Mouse (Mus musculus) thymus, postnatal 0 days (tissue): ENCODE data around the gene Padi3. TPM values are rescaled to one million over a fixed set of nuclear protein-coding genes. Genes with fewer than 3 reads are reported as not detected.

Experiments
- DNase-seq: peaks from one replicate; pipeline ENCODE4 v3.0.0-alpha.2; 2015; ENCODE audit warnings: low spot score
- polyA plus RNA-seq: library from polyadenylated mRNA; unstranded; fragments of >200 nt; fragmentation: Nextera tagmentation; extraction: Ambion mirVana; gene quantifications from 2 replicates; pipeline ENCODE4 v1.2.1, GENCODE M21; 2015

Gene Padi3
- polyA plus RNA-seq, result 1.2 and 1.5 TPM in 2 replicates

DNA sequence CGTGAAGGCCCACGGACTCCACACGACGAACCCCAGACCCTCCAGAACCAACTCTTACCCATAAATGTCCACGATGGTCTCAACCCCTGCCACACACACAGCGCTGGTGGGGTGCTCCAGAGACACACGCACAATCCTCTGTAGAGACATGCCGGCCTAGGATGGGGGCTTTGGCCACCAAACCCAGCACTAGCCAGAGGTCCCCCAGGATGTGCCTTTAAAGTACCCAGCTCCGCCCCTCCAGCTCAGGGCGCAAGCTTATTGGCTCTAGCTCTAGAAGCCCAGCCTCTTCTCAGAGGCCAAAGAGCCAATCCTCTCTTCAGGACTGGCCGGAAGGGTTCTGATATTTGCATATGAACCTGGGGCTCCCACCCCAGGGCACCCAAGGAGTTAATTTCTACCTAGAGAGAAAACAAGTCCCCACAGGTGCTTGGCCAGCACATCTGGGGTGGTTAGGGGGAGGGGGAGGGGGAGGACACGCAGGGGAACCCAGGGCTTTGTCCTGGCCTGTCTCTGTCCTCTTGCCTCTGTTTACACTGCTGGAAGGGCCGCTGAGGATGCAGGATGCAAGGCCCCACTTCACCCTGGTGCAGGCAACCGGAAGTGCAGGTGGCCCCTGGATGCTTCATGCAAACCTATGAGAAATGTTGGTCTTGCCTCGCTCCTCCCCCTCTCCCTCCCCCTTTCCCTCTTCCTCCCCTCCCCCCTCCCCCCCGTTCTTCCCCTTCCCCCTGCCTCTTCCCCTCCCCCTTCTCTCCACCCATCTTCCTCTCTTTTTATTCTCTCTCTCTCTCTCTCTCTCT is at the start of gene Padi3:
Gene Padi3 (minus strand): TSS at position 191 of the 803 bp plus-strand sequence.
- peak; percentile 76 for DNase-seq

DNA sequence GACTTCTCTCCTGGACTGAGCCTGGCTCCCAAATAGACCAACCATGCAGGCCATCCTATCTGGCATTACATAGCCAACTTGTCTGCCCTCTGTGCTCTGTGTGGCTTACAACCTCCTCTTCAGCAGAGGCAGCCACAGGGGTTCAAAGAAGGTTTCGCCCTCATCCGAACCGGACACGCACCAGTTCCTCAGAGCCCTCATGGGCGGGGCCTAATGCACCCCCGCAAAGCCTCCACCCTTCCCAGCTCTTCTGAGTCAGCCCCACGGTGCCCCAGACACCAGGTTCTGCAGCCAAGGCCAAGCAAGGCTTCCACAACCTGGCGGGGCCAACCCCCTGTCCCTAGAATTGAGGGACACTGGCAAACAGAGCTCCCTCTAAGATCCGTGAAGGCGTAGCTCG is 48.8 kb upstream of the Padi3 start:
- DNase-seq, result no peak

DNA sequence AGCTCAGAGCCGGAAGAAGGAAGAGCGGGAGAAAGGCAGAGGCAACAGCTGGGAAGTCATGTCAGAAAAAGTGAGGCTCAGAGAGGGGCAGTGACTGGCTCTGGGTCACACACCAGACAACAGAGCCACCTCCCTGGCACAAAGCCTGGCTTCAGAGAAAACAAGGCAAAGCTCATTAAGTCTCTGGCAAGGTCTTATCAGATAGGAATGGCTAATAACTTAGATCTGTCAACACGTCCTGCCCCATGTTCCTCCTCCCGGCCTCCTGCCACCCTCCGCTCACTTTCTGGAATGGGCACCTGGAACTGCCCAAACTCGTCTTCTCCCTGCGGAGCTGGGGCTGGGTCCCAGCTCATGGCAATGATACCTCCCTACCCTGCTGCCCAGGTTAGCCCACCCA is 47.4 kb upstream of the Padi3 start:
- DNase-seq, result no peak

DNA sequence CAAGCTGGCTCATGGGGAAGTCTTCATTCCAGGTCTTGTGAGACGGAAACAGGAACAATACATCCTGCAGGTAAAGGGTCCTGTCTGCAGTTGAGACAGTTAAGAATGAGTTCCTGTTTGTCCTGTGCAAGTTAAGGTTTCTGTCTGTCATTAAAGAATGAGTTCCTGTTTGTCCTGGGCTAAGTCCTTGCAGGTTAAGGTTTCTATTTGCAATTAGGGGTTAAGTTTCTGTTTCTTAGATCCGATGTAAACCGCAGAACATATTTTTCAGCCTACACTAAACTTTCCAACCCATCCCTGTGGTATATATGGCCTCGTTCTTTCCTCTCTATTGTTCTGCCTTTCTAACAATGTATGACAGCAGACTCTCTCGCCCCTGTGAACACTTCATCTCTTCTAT is 46.6 kb upstream of the Padi3 start:
- no peak for DNase-seq

DNA sequence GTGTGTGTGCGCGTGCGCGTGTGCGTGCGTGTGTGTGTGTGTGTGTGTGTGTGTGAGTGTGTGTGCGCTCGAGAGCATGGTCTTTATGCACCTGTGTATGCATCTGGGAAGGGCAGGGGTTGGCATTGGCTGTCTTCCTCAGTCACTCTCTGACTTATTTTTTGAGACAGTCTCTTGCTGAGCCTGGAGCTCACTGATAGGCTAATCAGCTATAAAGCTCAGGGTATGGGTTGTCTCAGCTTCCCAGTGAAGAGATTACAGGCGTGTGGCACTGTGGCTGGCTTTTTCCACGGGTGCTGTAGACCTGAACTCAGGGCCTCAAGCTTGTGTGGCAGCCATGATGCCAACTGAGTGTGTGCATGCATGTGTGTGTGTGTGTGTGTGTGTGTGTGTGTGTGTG is 44.7 kb upstream of the Padi3 start:
- DNase-seq, result no peak

DNA sequence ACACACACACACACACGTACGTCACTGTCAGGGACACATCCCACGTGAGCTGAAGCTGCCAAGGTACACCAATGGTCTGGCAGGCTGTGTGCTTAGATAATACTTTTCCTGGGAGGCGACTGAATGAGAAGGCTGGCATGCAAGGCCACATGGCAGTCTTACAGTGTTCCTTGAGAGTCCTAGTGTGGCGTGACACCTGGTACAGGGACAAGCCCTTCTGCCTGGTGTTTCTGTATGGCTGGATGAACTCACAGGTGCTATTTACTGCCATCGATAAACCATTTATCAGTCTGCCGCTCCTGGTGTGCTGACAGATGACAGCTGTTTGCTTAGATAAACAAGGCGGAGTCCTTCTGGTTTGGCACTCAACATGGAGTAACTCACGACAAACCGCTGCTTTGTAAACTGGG is 44.0 kb upstream of the Padi3 start:
- no peak for DNase-seq

DNA sequence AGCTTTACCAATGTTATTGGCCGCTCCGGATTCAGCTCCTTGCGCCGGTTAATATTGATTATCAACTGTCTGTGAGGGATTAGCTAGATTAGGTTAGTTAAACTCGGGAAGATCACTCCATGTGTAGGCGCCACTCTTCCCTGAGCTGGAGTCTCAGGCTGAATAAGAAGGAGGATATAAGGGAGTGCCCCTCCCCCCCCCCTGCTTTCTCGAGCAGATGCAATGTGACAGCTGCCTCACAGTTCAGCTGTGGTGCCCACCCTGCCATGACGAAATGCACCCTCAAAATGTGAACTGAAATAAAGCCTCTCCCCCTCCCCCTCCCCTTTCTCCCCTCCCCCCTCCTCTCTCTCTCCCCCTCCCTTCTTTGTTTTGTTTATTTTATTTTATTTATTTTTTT is 43.2 kb upstream of the Padi3 start:
- no peak for DNase-seq

DNA sequence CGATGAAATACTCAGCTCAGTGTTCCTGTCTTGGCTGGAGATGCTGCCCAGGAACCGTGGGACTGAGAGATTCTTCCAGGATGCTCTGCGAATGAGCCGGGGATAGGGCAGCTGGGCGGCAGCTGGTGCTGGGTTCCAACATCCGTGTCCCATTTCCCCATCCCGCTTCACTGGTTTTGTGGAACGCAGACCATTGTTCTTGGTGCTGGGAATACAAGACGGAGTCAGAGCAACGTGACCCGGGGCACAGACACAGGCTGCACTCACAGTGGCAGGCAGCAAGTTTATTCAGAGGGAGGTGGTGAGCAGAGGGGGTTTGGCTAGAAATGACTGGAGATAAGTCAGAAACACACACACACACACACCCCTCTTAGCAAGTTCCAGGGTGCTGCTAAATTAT is 38.9 kb upstream of the Padi3 start:
- no peak for DNase-seq

DNA sequence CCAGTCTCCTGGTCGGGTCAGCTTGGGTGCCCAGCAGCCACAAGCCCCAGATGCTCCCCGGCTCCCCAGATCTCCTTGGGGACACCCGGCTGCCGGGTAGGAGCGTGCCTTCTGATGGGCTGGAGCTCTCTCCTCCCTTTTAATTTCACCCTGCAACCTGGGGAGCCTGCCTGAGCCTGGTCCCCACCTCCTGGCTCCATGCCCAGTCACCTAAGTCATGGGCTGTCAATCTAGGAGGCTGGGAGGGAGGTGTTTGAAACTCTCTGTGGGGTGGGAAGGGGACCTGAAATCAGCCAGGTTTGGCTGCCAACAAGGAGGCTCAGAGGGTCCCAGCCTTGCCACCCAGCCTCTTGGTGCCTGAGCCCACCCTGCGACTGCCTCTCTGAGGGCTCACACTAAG is 35.2 kb upstream of the Padi3 start, which contains the start of gene Padi1:
Gene Padi1 (minus strand): TSS at position 113 of the 400 bp plus-strand sequence.
- DNase-seq, result no peak

DNA sequence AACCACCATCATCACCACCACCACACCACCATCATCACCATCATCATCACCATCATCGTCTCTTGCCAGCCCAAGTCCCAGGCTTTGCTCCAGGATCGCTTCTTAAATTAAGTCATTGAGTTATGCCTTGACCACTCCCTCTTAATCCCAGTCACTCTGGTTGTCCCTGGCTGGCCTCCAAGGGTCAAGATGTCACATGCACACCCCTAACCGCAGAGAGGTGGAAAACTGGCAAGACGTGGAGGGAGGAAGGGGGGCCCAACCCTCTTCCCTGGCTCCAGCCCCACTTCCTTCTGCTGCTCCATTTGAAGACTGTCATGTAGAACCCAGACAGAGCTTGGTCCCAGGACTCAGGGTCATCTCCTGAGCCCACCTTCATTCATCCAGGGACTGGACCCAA is 34.5 kb upstream of the Padi3 start:
- no peak for DNase-seq

DNA sequence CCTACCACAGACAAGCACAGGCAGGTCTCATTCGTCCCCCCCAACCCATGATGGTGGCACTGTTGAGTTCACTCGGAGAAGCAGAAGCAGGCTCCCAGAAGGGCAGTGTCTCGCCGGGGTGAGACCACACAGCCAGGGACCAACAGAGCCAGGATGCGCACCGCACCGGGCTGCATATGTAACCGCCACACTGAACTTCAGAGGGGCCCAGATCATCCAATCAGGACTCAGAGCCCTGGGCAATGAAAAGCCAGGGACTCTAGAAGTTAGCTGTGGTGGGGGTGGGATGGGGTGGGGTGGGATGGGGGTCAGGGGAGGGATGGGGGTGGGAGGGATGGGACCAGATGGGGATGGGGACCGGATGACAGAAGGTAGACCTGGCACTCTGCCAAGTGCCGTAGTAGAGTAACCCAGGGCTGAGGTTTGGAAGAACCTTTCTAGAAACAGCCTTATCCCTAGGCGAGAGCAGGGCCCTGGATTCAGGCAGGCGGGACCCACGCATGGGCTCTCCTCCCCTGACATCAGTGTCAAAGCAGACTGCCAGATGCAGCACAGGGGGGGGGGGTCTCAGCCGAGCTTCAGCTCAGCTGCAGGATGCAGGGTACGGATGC is 33.3 kb upstream of the Padi3 start:
- no peak for DNase-seq

DNA sequence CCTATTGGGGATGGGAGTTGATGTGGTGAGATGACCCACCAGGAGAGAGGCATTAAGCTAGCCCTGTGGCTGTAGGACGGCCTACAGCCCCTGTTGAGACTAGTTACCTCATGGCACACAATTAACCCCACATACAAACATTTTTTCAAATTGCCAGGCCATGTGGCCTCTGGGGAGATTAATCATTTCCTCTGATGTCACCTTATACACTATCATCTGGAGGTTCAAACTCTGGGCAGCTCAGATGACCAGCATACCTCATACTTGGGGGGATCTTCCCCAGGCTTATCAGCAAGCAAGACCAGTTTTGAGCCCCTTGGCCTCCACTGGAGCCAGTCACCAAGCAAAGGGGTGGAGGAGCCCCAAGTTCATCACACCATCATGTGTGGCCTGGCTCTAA is 32.5 kb upstream of the Padi3 start:
- DNase-seq, result no peak

DNA sequence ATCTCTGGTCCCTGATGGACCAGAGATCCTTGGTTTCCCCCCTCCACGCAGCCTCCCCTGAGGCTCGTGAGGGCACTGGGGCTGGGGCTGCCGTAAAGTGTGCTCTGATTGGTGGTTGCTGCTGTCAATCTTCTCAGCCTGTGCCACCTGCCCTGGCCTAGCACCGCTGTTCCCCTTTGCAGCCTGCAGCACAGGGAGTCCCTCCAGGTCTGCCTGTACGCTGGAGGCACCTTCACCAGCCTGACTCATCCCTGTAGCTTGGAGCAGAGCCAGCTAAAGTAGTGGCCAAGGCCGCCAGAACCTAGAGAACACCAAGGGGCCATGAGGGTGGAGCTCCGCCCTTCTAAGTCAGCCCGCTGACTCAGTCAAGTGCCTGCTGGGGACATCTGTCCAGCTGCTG is 27.4 kb upstream of the Padi3 start:
- DNase-seq, result peak; percentile 48

DNA sequence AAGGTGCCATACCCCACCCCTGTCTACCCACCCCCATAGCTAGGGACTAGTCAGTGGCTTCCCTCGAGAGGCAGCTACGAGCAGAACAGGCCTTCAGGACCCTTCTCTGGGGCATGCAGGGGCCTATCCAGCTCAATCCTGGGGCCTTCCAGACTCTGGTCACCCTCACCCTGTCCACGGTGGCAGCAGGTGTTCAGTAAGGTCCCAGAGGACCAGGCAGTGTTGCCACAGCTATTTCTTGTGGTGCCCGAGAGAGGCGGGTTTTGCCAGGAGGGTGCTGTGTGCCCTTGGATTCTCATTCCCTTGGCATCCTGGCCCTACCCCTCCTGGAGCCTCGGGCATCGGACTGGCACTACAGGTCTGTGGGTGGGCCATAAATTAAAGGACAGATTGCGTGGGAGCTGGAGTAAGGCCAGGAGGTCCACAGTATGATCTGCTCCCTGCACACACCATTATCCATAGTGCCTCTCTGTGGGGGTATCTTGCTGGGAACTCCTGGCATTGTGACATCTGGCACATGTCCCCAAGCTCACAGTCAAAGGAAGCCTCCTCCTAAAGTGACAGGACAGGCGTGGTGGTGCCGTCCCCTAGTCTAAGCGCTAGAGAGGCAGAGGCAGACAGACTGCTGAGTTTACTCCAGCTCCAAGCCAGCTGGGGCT is 25.9 kb upstream of the Padi3 start:
- no peak for DNase-seq

DNA sequence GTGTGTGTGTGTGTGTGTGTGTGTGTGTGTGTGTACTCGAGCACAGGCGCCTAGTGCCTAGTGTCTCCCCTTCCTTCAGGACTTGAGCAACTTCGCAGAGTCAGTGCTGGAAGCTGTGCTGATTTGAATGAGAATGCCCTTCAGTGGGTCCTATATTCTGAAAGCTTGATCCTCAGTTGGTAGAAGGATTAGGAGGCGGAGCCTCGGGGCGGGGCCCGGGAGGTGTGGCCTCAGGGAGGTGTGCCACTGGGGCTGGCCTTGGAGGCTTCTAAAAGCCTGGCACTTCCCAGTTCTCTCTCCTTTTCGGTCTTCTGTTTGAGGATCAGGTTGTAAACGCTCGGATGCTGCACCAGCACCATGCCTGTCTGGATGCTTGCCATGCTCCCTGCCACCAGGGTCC is 25.2 kb upstream of the Padi3 start:
- DNase-seq, result peak; percentile 20

DNA sequence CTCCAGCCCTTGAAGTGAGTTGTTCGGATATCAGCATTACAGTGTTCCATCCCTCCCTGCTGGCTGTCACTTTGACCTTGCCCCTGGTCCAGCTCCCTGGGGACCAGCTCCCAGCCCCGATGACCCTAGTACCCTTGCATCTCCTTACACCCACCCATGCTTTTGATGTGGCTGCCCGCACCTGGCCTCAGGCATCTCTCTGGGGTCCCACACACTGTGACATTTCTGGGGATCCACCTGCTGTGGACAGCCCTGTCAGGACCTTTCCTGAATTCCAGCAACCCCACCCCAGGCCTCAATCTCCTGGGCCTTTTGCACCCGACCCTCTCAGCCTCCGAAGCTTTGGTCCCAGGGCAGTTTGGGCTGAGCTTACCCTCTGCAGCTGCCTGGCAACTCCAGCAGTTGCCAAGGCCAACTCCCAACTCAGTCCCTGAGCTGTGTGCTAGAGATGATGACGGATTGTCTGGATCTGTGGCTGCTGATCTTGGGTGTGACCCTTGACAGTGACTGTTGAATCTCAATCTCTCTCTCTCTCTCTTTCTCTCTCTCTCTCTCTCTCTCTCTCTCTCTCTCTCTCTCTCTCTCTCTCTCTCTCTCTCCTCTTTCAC is 24.0 kb upstream of the Padi3 start:
- DNase-seq, result no peak

DNA sequence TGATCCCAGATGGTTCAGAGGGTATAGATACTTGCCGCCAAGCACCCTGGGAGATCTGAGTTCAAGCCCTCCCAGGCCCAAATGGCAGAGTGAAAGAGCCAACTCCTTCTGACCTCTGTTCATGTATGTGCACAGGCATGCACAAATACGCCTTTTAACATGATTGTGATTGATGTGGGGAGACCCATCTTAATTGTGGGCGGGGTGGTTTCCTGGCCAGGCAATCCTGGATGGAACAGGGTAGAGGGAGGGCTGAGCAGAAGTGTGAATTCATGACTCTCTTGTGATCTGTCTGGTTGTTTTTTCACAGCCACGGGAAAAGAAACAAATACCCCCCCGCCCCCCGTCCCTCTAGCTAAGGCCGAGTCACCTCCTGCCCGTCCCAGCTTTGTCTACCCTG is 22.4 kb upstream of the Padi3 start:
- DNase-seq, result peak; percentile 16

DNA sequence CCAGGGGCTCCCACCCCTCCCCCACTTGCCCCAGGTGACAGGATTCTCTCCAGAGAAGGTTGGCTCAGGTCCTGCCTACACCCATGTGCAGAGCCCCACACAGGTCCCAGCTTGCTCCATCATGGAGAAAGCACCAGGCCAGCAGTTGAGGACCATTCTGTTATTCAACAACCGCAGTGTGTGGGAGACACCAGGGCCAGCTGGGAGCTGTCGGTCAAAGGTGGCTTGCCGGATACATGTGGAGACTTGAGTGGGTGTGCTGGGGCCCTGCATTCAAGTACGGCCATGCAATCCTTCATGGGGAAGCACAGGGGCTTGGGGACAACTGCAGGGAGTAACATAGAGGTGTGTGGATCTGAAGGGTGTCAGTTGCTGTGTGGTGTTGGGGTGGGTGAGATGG is 21.4 kb upstream of the Padi3 start:
- no peak for DNase-seq

DNA sequence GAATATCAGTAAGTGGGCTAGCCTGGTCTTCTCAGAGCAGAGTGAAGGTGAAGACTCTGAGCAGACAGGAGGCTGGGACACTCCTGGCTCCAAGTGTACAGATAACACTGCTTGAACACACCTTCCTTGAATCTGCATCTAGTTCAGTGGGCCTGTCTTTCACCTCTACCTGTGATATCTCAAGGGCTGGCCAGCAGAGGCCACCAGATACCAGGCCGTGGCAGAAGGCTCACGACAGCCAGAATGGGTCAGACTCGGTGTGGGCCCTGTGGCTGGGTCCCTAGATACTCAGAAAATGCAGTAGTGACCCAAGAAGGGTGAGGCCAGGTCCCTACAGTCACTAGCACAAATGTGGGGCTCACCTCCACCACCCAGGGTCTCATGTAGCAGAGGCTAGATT is 16.8 kb upstream of the Padi3 start:
- no peak for DNase-seq

DNA sequence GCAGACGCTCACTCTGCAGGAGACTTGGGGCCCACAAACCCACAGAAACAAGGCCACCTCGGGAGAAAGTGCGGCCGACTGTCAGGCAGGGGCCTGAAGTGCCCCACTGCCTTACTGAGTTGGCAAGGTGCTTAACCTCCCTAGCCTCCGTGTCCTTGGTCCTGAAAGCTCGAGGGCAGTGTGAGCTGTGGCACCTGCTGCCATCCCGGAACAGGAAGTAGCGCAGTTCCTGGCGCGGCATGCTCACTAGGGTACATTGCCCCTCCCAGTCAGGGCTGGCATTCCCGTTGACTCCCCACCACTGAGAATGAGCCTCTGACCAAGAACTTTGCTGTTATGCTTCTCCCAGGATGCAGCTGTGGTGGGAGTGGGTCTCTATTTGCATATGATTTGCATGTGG is 15.5 kb upstream of the Padi3 start:
- DNase-seq, result peak; percentile 22

DNA sequence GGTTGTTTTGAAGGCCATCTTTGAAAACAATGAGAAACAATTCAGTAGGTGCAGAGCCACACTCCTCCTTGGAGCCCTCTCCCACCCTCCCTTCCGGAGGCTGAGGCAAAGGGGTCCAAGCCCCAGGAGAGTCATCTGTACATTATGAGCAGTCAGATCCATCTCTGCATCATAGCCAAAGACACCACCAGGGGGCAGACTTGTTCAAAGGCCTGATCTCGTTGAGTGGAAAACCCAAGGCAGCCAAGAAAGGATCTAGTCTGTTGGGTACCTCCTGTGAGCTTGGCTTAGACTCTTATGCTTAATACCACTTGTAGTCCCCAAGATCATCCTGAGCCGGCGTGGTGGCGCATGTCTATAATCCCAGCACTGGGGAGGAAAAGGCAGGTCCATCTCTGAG is 11.5 kb upstream of the Padi3 start:
- DNase-seq, result peak; percentile 71

DNA sequence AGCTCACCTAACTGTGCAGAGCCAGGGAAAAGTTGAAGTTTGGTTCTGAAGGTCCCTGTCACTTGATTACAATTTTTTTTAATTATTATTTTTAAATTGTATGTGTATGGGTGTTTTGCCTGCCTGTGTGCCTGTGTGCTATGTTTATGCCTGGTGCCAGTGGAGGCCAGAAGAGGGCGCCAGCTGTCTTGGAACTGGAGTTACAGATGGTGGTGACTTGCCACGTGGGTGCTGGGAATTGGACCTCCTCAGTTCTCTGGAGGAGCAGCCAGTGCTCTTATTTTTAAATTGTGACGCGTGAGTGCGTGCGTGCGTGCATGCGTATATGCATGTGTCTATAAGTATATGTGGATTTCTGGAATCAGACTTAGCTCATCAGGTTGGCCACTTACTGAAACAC is 7.0 kb upstream of the Padi3 start:
- no peak for DNase-seq
